Mouse (Mus musculus) liver, adult 2 months (tissue): ENCODE results near the gene Gm37240.

Experiments
- CTCF ChIP-seq: fragments of 200-500 bp; IDR thresholded peaks from 2 replicates; pipeline ENCODE4 v1.5.1; 2011; ENCODE audit warnings: low read depth, low read length, control low read depth
- POLR2A ChIP-seq: fragments of 200-500 bp; IDR thresholded peaks from 2 replicates; pipeline ENCODE4 v1.6.1; 2011; ENCODE audit warnings: low read length, control low read depth; ENCODE audit not compliant: insufficient read depth; ENCODE audit errors: extremely low read depth

DNA sequence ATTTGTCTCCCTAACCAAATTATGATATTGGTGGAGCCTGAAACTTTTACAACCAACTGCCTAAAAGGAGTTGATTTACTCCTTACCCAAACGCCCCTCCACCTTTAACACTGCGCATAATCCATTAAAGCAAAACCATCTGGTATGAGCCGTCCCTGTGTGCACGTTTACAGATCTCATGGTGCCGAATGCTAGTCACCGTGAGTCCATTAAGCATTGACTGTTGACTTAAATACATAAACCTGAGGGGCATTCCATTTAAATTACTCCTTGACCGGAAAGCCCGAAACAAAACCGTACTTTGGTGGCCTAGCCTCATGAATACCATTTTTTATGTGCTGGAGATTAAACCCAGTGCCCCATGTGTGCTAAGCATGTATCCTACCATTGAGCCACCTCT is 40.0 kb upstream of the Gm37240 start:
- TF ChIP-seq CTCF (no peak), POLR2A (no peak)
